Mouse (Mus musculus): Measurements from ENCODE around the gene Zfp507.

Gene Zfp507

GRCm38 (mm10) chr7:35802906-35803595 lies at the start of gene Zfp507:
Gene Zfp507 (minus strand): TSS chr7:35803003.
- DNase-seq: peak; percentile 74 to 84

GRCm38 (mm10) chr7:35850426-35850825 lies 47.6 kb upstream of the Zfp507 start:
- no peak for DNase-seq

- DNase-seq: no peak
Observed at GRCm38 (mm10) chr7:35848526-35848925, 45.7 kb upstream of the Zfp507 start.

- DNase-seq: no peak
Observed at GRCm38 (mm10) chr7:35840504-35840903, 37.7 kb upstream of the Zfp507 start.

GRCm38 (mm10) chr7:35836851-35837250 lies 34.0 kb upstream of the Zfp507 start:
- peak; percentile 19 to 26 for DNase-seq

- DNase-seq: no peak
Observed at GRCm38 (mm10) chr7:35836415-35836814, 33.6 kb upstream of the Zfp507 start.

GRCm38 (mm10) chr7:35830119-35830518 lies 27.3 kb upstream of the Zfp507 start:
- DNase-seq: no peak

GRCm38 (mm10) chr7:35823906-35824305 lies 21.1 kb upstream of the Zfp507 start:
- no peak for DNase-seq

- DNase-seq: no peak
Observed at GRCm38 (mm10) chr7:35822320-35822719, 19.5 kb upstream of the Zfp507 start.

GRCm38 (mm10) chr7:35821357-35821756 lies 18.6 kb upstream of the Zfp507 start:
- no peak for DNase-seq

- DNase-seq: peak; percentile 44 to 47
Observed at GRCm38 (mm10) chr7:35819486-35819885, 16.7 kb upstream of the Zfp507 start.

- peak in 1 of 2 experiments; percentile 4 for DNase-seq
Observed at GRCm38 (mm10) chr7:35814759-35815551, 12.2 kb upstream of the Zfp507 start.

GRCm38 (mm10) chr7:35813306-35813705 lies 10.5 kb upstream of the Zfp507 start:
- DNase-seq: no peak

- peak; percentile 9 to 33 for DNase-seq
Observed at GRCm38 (mm10) chr7:35810736-35811135, 7.9 kb upstream of the Zfp507 start.

GRCm38 (mm10) chr7:35804206-35804605 lies 1.4 kb upstream of the Zfp507 start:
- DNase-seq: no peak

GRCm38 (mm10) chr7:35802201-35802905 lies 450 bp downstream of the Zfp507 start:
- DNase-seq: peak; percentile 11 to 29

- no peak for DNase-seq
Observed at GRCm38 (mm10) chr7:35796123-35796522, 6.7 kb downstream of the Zfp507 start.

- DNase-seq: no peak
Observed at GRCm38 (mm10) chr7:35794145-35794664, 8.6 kb downstream of the Zfp507 start.

GRCm38 (mm10) chr7:35792150-35792848 lies 10.5 kb downstream of the Zfp507 start:
- DNase-seq: no peak

- DNase-seq: no peak
Observed at GRCm38 (mm10) chr7:35790926-35791325, 11.9 kb downstream of the Zfp507 start.

GRCm38 (mm10) chr7:35790201-35790600 lies 12.6 kb downstream of the Zfp507 start:
- no peak for DNase-seq

GRCm38 (mm10) chr7:35785579-35785978 lies 17.2 kb downstream of the Zfp507 start:
- DNase-seq: no peak

- DNase-seq: no peak
Observed at GRCm38 (mm10) chr7:35782252-35782651, 20.6 kb downstream of the Zfp507 start.

Data from kidney, adult 8-10 months (tissue).